Mouse (Mus musculus) embryonic facial prominence, embryonic 15.5 days (tissue): Measurements from ENCODE around the gene Ptprn2. TPM values are rescaled to one million over a fixed set of nuclear protein-coding genes. Genes with fewer than 3 reads are reported as not detected.

Experiments used
- ATAC-seq: fragments of 200-750 bp; cut with Nextera tagmentation; 2 replicates; pipeline ENCODE4 v1.8.0; 2017; ENCODE audit warnings: low read depth, moderate TSS enrichment; ENCODE audit not compliant: insufficient number of reproducible peaks, low FRiP score, low TSS enrichment
- H3K27ac ChIP-seq: fragments of 300-500 bp; sonication (generic); replicated peaks from 2 replicates; pipeline ENCODE4 v1.5.1; 2015; ENCODE audit warnings: mild to moderate bottlenecking, inconsistent platforms
- H3K27me3 ChIP-seq: fragments of 300-500 bp; sonication (generic); 2 replicates; pipeline ENCODE4 v1.6.1; 2015; ENCODE audit warnings: inconsistent platforms
- H3K36me3 ChIP-seq: fragments of 300-500 bp; sonication (generic); 2 replicates; pipeline ENCODE4 v1.6.1; 2015; ENCODE audit warnings: mild to moderate bottlenecking, inconsistent platforms
- H3K4me1 ChIP-seq: fragments of 300-500 bp; sonication (generic); 2 replicates; pipeline ENCODE4 v1.6.1; 2015; ENCODE audit warnings: inconsistent platforms
- H3K4me2 ChIP-seq: fragments of 300-500 bp; sonication (generic); replicated peaks from 2 replicates; pipeline ENCODE4 v1.6.1; 2015; ENCODE audit warnings: mild to moderate bottlenecking, inconsistent platforms
- H3K4me3 ChIP-seq: fragments of 300-500 bp; sonication (generic); replicated peaks from 2 replicates; pipeline ENCODE4 v1.5.1; 2015; ENCODE audit warnings: mild to moderate bottlenecking, inconsistent platforms
- H3K9ac ChIP-seq: fragments of 300-500 bp; sonication (generic); 2 replicates; pipeline ENCODE4 v1.6.1; 2015; ENCODE audit warnings: inconsistent platforms
- H3K9me3 ChIP-seq: fragments of 300-500 bp; sonication (generic); replicated peaks from 2 replicates; pipeline ENCODE4 v1.6.1; 2016; ENCODE audit warnings: inconsistent platforms
- WGBS: fragments of 180-500 bp; shearing (Covaris S2); methylation state at CpG from one replicate; pipeline ENCODE4 v1.1.7; 2015; 5-methylcytosine and 5-hydroxymethylcytosine counted together
- polyA plus RNA-seq: library from polyadenylated mRNA; unstranded; fragments of >200 nt; fragmentation: Nextera tagmentation; extraction: Ambion mirVana; gene quantifications from 2 replicates; pipeline ENCODE4 v1.2.1, GENCODE M21; 2015

The Ptprn2 gene
- polyA plus RNA-seq, 1 experiment from 2014 or later = 0.12 TPM

GRCm38 (mm10) chr12:117127078-117127477 lies 641.6 kb downstream of the Ptprn2 start:
- no peak for ATAC-seq
- no peak overlapping the region for H3K27ac ChIP-seq
- no peaks in the 10 kb centered on the region for H3K9me3 ChIP-seq
- H3K4me1 ChIP-seq = no peaks in the 10 kb centered on the region
- H3K36me3 ChIP-seq = no peaks in the 10 kb centered on the region
- WGBS = 86% methylated on average over 3 of the region's 3 CpGs
- no peak overlapping the region for H3K4me3 ChIP-seq
- no peak overlapping the region for H3K4me2 ChIP-seq
- H3K27me3 ChIP-seq = no peaks in the 10 kb centered on the region
- no peak overlapping the region for H3K9ac ChIP-seq

DNA sequence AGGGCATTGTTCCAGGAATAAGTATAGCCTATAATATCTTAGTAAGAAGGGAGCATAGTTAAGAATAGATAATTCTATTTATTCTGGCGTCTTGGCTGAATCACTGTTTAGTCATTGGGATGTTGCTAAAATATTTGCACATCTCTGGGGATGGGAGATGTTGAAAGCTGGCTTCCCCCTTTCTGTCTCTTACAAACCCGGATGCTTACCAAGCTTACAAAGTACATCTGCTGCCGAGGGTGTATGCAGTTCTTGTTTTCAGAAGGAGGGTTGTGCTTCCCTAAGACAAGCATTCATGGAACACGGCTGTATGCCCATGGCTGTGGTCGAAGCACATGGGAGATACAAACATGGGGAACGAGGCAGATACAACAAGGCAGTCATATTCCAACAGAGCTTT lies 642.0 kb downstream of the Ptprn2 start:
- no peaks in the 10 kb centered on the region for H3K36me3 ChIP-seq
- 72% methylated on average over 6 of the region's 6 CpGs for WGBS
- H3K9ac ChIP-seq = no peak overlapping the region
- H3K4me3 ChIP-seq = no peak overlapping the region
- no peak overlapping the region for H3K4me2 ChIP-seq
- no peak overlapping the region for H3K27ac ChIP-seq
- H3K4me1 ChIP-seq = no peaks in the 10 kb centered on the region
- H3K27me3 ChIP-seq = no peaks in the 10 kb centered on the region
- ATAC-seq = no peak
- H3K9me3 ChIP-seq = no peaks in the 10 kb centered on the region

DNA sequence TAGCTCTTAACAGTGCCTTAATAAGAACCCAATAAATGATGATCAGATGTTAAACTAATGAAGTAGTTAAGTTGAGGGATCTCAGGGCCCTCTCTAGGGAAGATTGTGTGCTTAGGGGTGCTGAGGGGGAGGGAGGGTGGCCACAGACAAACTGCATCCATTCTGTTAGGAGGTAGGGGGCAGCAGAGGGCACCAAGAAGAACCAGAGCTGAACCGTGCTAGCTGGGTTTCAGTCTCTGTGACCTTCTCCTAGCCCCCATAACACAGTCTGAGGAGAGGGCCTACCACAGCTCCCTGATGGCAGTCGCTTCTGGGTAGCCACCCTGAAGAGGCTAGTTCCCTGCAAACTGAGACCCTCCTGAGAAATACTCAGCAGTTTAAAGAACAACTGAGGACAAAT lies 646.6 kb downstream of the Ptprn2 start:
- no peak; the same call in 1 of the 2 replicates for ATAC-seq
- H3K27me3 ChIP-seq = no peaks in the 10 kb centered on the region
- H3K4me2 ChIP-seq = no peak overlapping the region
- H3K4me3 ChIP-seq = no peak overlapping the region
- H3K9ac ChIP-seq = no peak overlapping the region
- no peaks in the 10 kb centered on the region for H3K4me1 ChIP-seq
- WGBS = 21% methylated on average over 2 of the region's 2 CpGs
- no peak overlapping the region for H3K27ac ChIP-seq
- no peaks in the 10 kb centered on the region for H3K9me3 ChIP-seq
- H3K36me3 ChIP-seq = no peaks in the 10 kb centered on the region

- Histone ChIP-seq H3K9me3 (no peaks in the 10 kb centered on the region), H3K4me3 (no peak overlapping the region), H3K27me3 (no peaks in the 10 kb centered on the region), H3K4me1 (no peaks in the 10 kb centered on the region), H3K9ac (no peak overlapping the region), H3K27ac (no peak overlapping the region), H3K36me3 (no peaks in the 10 kb centered on the region), H3K4me2 (no peak overlapping the region)
- 82% methylated on average over 5 of the region's 5 CpGs for WGBS
- ATAC-seq = no peak
Observed at GRCm38 (mm10) chr12:117135205-117135604, 649.7 kb downstream of the Ptprn2 start.

DNA sequence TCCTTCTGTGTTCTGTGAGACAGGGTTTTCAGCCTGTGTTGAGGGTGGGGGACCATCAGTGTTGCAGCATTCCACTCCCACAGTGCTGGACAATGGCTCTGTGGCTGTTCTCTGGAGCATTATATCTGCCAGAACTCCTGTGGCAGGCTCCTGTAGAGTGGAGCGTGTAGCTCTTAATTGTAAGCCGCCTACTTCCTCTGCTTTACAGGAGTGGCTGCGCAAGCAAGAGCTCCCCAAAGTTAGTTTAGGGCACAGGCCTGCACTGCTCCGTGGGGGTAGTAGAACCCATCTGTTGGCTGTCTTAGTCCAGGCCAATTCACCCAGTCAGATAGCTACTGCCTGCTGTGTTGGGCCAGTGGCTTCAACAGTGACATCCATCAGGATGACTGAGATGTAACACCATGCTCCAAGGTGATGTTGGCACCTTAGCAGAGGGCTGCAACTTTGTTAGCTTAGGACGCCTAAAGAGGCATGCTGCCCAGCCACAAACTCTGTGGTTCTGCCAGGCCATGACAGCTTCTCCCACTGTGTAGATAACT lies 651.0 kb downstream of the Ptprn2 start:
- Histone ChIP-seq H3K9me3 (no peaks in the 10 kb centered on the region), H3K9ac (no peak overlapping the region), H3K27me3 (no peaks in the 10 kb centered on the region), H3K4me3 (no peak overlapping the region), H3K4me2 (no peak overlapping the region), H3K27ac (no peak overlapping the region), H3K36me3 (no peaks in the 10 kb centered on the region), H3K4me1 (no peaks in the 10 kb centered on the region)
- WGBS = 74% methylated on average over 5 of the region's 5 CpGs
- no peak for ATAC-seq

DNA sequence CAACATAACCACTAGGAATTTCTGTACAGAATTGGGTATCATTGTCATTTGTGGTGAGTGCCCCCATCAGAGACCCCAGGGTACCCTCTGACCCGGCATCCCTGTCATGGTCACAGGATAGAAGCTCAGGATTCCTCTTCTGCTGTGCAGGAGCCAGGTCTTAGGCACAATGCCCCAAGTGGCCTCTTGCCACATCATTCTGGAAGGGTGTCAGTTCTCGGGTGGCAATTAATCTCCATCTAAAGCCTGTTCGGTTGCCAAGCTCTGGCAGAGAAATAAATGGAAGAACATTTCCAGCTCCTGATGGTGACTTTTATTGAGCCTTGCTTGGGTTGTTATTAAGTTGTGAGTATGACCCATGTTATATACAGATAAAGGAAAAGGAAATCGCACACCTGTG lies 655.4 kb downstream of the Ptprn2 start:
- Histone ChIP-seq H3K27ac (no peak overlapping the region), H3K36me3 (no peaks in the 10 kb centered on the region), H3K9ac (no peak overlapping the region), H3K4me1 (no peaks in the 10 kb centered on the region), H3K27me3 (no peaks in the 10 kb centered on the region), H3K4me3 (no peak overlapping the region), H3K4me2 (no peak overlapping the region), H3K9me3 (no peaks in the 10 kb centered on the region)
- ATAC-seq = no peak
- WGBS = 80% methylated on average over 4 of the region's 4 CpGs

- Histone ChIP-seq H3K9ac (no peak overlapping the region), H3K4me2 (no peak overlapping the region), H3K27me3 (no peaks in the 10 kb centered on the region), H3K4me3 (no peak overlapping the region), H3K4me1 (no peaks in the 10 kb centered on the region), H3K36me3 (no peaks in the 10 kb centered on the region), H3K9me3 (no peaks in the 10 kb centered on the region), H3K27ac (no peak overlapping the region)
- no peak for ATAC-seq
- 80% methylated on average over 6 of the region's 6 CpGs for WGBS
Observed at GRCm38 (mm10) chr12:117141394-117141793, 655.9 kb downstream of the Ptprn2 start.

GRCm38 (mm10) chr12:117149176-117149575 lies 663.7 kb downstream of the Ptprn2 start:
- no peaks in the 10 kb centered on the region for H3K36me3 ChIP-seq
- no peak overlapping the region for H3K4me3 ChIP-seq
- no peak overlapping the region for H3K4me2 ChIP-seq
- H3K9me3 ChIP-seq = no peaks in the 10 kb centered on the region
- H3K27ac ChIP-seq = no peak overlapping the region
- no peak for ATAC-seq
- H3K4me1 ChIP-seq = peaks cover 25% of the 10 kb centered on the region
- peaks cover 49% of the 10 kb centered on the region for H3K27me3 ChIP-seq
- WGBS = 11% methylated on average over 7 of the region's 7 CpGs
- H3K9ac ChIP-seq = no peak overlapping the region

- H3K4me2 ChIP-seq = peak overlapping the region; percentile 17; the same call in 1 of the 2 replicates
- peak overlapping the region; percentile 7; the same call in 1 of the 2 replicates for H3K4me3 ChIP-seq
- peaks cover 66% of the 10 kb centered on the region for H3K27me3 ChIP-seq
- H3K36me3 ChIP-seq = no peaks in the 10 kb centered on the region
- peaks cover 36% of the 10 kb centered on the region for H3K4me1 ChIP-seq
- H3K9ac ChIP-seq = no peak overlapping the region
- H3K27ac ChIP-seq = no peak overlapping the region
- H3K9me3 ChIP-seq = no peaks in the 10 kb centered on the region
- no peak for ATAC-seq
- WGBS = 7% methylated on average over 33 of the region's 33 CpGs
Observed at GRCm38 (mm10) chr12:117150611-117151395, 665.3 kb downstream of the Ptprn2 start.

- H3K4me3 ChIP-seq = no peak overlapping the region
- peak overlapping the region; percentile 17; the same call in 1 of the 2 replicates for H3K4me2 ChIP-seq
- H3K27ac ChIP-seq = no peak overlapping the region
- H3K27me3 ChIP-seq = peaks cover 72% of the 10 kb centered on the region
- H3K36me3 ChIP-seq = no peaks in the 10 kb centered on the region
- H3K4me1 ChIP-seq = peaks cover 36% of the 10 kb centered on the region
- no peak overlapping the region for H3K9ac ChIP-seq
- WGBS = 12% methylated on average over 7 of the region's 7 CpGs
- no peaks in the 10 kb centered on the region for H3K9me3 ChIP-seq
- no peak for ATAC-seq
Observed at GRCm38 (mm10) chr12:117151611-117152010, 666.1 kb downstream of the Ptprn2 start.

- Histone ChIP-seq H3K27ac (no peak overlapping the region), H3K27me3 (peaks cover 79% of the 10 kb centered on the region), H3K4me3 (no peak overlapping the region; the same call in 1 of the 2 replicates), H3K4me1 (peaks cover 36% of the 10 kb centered on the region), H3K4me2 (peak overlapping the region; percentile 92), H3K9me3 (no peaks in the 10 kb centered on the region), H3K9ac (no peak overlapping the region), H3K36me3 (no peaks in the 10 kb centered on the region)
- no peak for ATAC-seq
- 4% methylated on average over 28 of the region's 28 CpGs for WGBS
Observed at GRCm38 (mm10) chr12:117152366-117153165, 667.0 kb downstream of the Ptprn2 start.
